Mouse (Mus musculus): ENCODE data around the gene Col15a1.

DNA sequence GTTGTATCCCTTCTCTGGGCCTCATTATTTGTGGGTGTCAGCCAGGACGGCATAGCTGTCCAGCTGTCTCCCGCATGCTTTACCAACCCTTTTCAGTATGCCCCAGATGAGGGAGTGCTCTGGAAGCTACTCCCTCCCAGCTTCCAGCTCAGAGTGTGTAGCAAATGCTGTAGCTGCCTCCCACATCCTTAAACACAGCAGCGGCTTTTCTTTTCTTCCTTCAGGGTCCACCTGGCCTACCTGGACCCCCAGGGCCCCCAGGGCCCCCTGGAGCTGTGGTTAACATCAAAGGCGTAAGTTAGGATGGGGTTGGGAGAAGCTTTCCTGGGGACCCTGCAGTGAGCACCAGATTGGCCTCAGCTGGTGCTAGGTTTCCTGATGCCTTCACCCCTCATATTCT is 85.0 kb downstream of the Col15a1 start:
- no peak for TF ChIP-seq POLR2A (IDR thresholded peaks at IDR 0.05; ENCODE audit: low read depth, low read length)
- no peak for TF ChIP-seq CTCF (IDR thresholded peaks at IDR 0.05; ENCODE audit: extremely low read depth, insufficient read depth, insufficient read length, insufficient replicate concordance)
